Mouse (Mus musculus) MEL (cell line): ENCODE results near the gene Gale.

Experiments
- BHLHE40 ChIP-seq: IDR thresholded peaks from 2 replicates; pipeline ENCODE4 v1.6.1; 2012; ENCODE audit warnings: low read depth, mild to moderate bottlenecking, inconsistent platforms, low read length, improper control_type of control experiment, borderline replicate concordance
- CTCF ChIP-seq, 3 experiments: IDR thresholded peaks in 2 of 3; conservative IDR thresholded peaks in 1 of 3; 2 replicates each; pipeline ENCODE4 v1.5.1; 2011 to 2012; ENCODE audit warnings: low read length in 3 of 3, low read depth in 2 of 3, mild to moderate bottlenecking in 2 of 3, improper control_type of control experiment in 1 of 3, inconsistent platforms in 1 of 3, mixed read lengths in 1 of 3, moderate library complexity in 1 of 3; ENCODE audit not compliant: control insufficient read depth in 1 of 3, insufficient read depth in 1 of 3, poor library complexity in 1 of 3, severe bottlenecking in 1 of 3
- RCOR1 ChIP-seq: IDR thresholded peaks from 2 replicates; pipeline ENCODE4 v1.6.1; 2012; ENCODE audit warnings: low read depth, mild to moderate bottlenecking, inconsistent platforms, low read length, improper control_type of control experiment
- TBP ChIP-seq: IDR thresholded peaks from 2 replicates; pipeline ENCODE4 v1.8.0; 2011; ENCODE audit warnings: low read depth, low read length, improper control_type of control experiment
- ZMIZ1 ChIP-seq: IDR thresholded peaks from 2 replicates; pipeline ENCODE4 v1.6.1; 2012; ENCODE audit warnings: low read depth, mild to moderate bottlenecking, inconsistent platforms, low read length, improper control_type of control experiment, moderate library complexity

DNA sequence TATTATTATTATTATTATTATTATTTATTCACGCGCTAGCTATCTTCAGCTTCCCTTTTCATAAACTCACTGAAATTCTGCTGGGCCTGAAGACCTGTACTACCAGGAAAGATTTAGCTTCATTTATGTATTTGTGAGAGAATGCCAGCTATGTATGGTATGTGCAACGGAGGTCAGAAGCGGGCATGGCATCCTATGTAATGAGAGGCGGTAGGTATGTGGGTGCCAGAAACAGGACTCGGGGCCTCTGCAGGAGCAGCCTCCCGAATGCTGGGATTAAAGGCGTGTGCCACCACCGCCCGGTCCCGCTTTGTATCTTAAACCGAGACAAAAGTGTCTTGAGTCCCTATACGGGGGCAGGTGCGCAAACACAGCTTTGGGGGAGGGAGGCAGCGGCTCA is 581 bp upstream of the Gale start:
- TF ChIP-seq TBP = no peak
- no peak for TF ChIP-seq BHLHE40
- TF ChIP-seq RCOR1 = no peak
- no peak for TF ChIP-seq ZMIZ1
- no peak for TF ChIP-seq CTCF (IDR thresholded peaks at IDR 0.05 in 2 of 3, conservative IDR thresholded peaks at IDR 0.05 in 1 of 3; ENCODE audit: control insufficient read depth in 1 of 3, insufficient read depth in 1 of 3, low read depth in 2 of 3, low read length in 3 of 3, poor library complexity in 1 of 3, severe bottlenecking in 1 of 3)
